15 mouse cellular contexts compared by ENCODE assay signal in genomic region chr3:137954256-137954916, GRCm38 (mm10). TPM values are rescaled to one million over a fixed set of nuclear protein-coding genes. Genes with fewer than 3 reads are reported as not detected.
DNase-seq lines count a peak whose midpoint lies in the region; ATAC-seq and TF ChIP-seq lines count a peak whose summit lies in the region.
"Had no signal": no experiment of that assay in that cellular context is flagged by ENCODE, and none has a peak within 500 bp of the region (broad histone marks: within the 10 kb centered on the region; RNA-seq: fewer than 3 reads in every experiment).

No protein-coding gene starts in this region.

- no peak for TF ChIP-seq POLR2A in bone marrow macrophage, adult 2 months (IDR thresholded peaks at IDR 0.05; ENCODE audit: borderline replicate concordance, low read depth, low read length)

- peak; percentile 85 for DNase-seq in midbrain, embryonic 11.5 days (ENCODE audit: low spot score, missing footprints)
- DNase-seq in midbrain, postnatal 0 days (ENCODE audit: low spot score) = no peak
- no peak for DNase-seq in frontal cortex, postnatal 36 days (ENCODE audit: low spot score in 2 of 2)
- no peak for DNase-seq in hindbrain, embryonic 11.5 days (ENCODE audit: low spot score)
- no peak for DNase-seq in neural tube, embryonic 10.5 days (ENCODE audit: extremely low spot score, low spot score)
- DNase-seq: adrenal gland, postnatal 14 days; cerebellum, adult 11-12 months; heart, adult 11 months; kidney, adult 8-10 months; lung, postnatal 4 days had no signal

- H3K27ac ChIP-seq in midbrain, embryonic 11.5 days (ENCODE audit: low read depth, low read length) = no peak overlapping the region
- no peak overlapping the region for H3K27ac ChIP-seq in midbrain, postnatal 0 days (ENCODE audit: low read depth, low read length)
- H3K27ac ChIP-seq in bone marrow macrophage, adult 2 months (ENCODE audit: insufficient read depth, low read depth, low read length) = peak overlapping the region; percentile 53
- H3K27ac ChIP-seq in macrophage = peak overlapping the region; percentile 85
- H3K27ac ChIP-seq in hindbrain, embryonic 11.5 days (ENCODE audit: low read depth, low read length) = no peak overlapping the region

- no peaks in the 10 kb centered on the region for H3K36me3 ChIP-seq in midbrain, embryonic 11.5 days (ENCODE audit: control insufficient read depth, insufficient read depth, low read length)
- H3K36me3 ChIP-seq in midbrain, postnatal 0 days (ENCODE audit: insufficient read depth, low read length) = no peaks in the 10 kb centered on the region
- peaks cover 18% of the 10 kb centered on the region for H3K36me3 ChIP-seq in E14TG2a.4 (ENCODE audit: insufficient read depth, low read length)
- no peaks in the 10 kb centered on the region for H3K36me3 ChIP-seq in macrophage (ENCODE audit: inconsistent target)
- no peaks in the 10 kb centered on the region for H3K36me3 ChIP-seq in hindbrain, embryonic 11.5 days (ENCODE audit: control insufficient read depth, insufficient read depth, low read length)

- H3K9me3 ChIP-seq in midbrain, embryonic 11.5 days (ENCODE audit: control insufficient read depth, low read length) = no peaks in the 10 kb centered on the region
- H3K9me3 ChIP-seq in midbrain, postnatal 0 days (ENCODE audit: low read length) = no peaks in the 10 kb centered on the region
- no peaks in the 10 kb centered on the region for H3K9me3 ChIP-seq in E14TG2a.4 (ENCODE audit: low read length)
- no peaks in the 10 kb centered on the region for H3K9me3 ChIP-seq in hindbrain, embryonic 11.5 days (ENCODE audit: control insufficient read depth, low read length)

- ATAC-seq in midbrain, embryonic 11.5 days (ENCODE audit: low FRiP score) = 0 out of 2 replicates have a peak, but pooled peaks have one; percentile 15
- no peak for ATAC-seq in midbrain, postnatal 0 days (ENCODE audit: low FRiP score)
- ATAC-seq in hindbrain, embryonic 11.5 days (ENCODE audit: low FRiP score) = no peak
- ATAC-seq: forebrain, embryonic 14.5 days had no signal

- no peak for TF ChIP-seq CTCF in midbrain, postnatal 0 days (IDR thresholded peaks at IDR 0.05)
- no peak for TF ChIP-seq CTCF in E14TG2a.4 (conservative IDR thresholded peaks at IDR 0.05; ENCODE audit: low read length)
- TF ChIP-seq CTCF in bone marrow macrophage, adult 2 months (IDR thresholded peaks at IDR 0.05; ENCODE audit: low read depth, low read length) = no peak

- no peaks in the 10 kb centered on the region for H3K27me3 ChIP-seq in midbrain, embryonic 11.5 days (ENCODE audit: control insufficient read depth, insufficient read depth, low read length)
- no peaks in the 10 kb centered on the region for H3K27me3 ChIP-seq in midbrain, postnatal 0 days (ENCODE audit: insufficient read depth, low read length)
- no peaks in the 10 kb centered on the region for H3K27me3 ChIP-seq in E14TG2a.4 (ENCODE audit: insufficient read depth, low read length)
- no peaks in the 10 kb centered on the region for H3K27me3 ChIP-seq in hindbrain, embryonic 11.5 days (ENCODE audit: control insufficient read depth, insufficient read depth, low read length)

- H3K4me3 ChIP-seq in midbrain, embryonic 11.5 days (ENCODE audit: low read depth, low read length) = no peak overlapping the region
- no peak overlapping the region for H3K4me3 ChIP-seq in midbrain, postnatal 0 days (ENCODE audit: low read depth, low read length)
- H3K4me3 ChIP-seq in E14TG2a.4 (replicated peaks; ENCODE audit: low read length) (peak overlapping the region; percentile 68), macrophage (ENCODE audit: inconsistent target) (no peak overlapping the region)
- H3K4me3 ChIP-seq in bone marrow macrophage, adult 2 months (ENCODE audit: insufficient read depth, low read length) = no peak overlapping the region
- H3K4me3 ChIP-seq in hindbrain, embryonic 11.5 days (ENCODE audit: low read depth, low read length) = no peak overlapping the region
- H3K4me3 ChIP-seq: layer of hippocampus, adult 2 months had no signal

- no peak overlapping the region for H3K9ac ChIP-seq in midbrain, embryonic 11.5 days (ENCODE audit: low read length)
- no peak overlapping the region for H3K9ac ChIP-seq in midbrain, postnatal 0 days (replicated peaks; ENCODE audit: low read length, poor library complexity, severe bottlenecking)
- H3K9ac ChIP-seq in hindbrain, embryonic 11.5 days (ENCODE audit: low read depth, low read length) = no peak overlapping the region

- 64% methylated on average over 23 of the region's 23 CpGs for WGBS in midbrain, embryonic 11.5 days
- WGBS in midbrain, postnatal 0 days = 48% methylated on average over 23 of the region's 23 CpGs
- 75% methylated on average over 23 of the region's 23 CpGs for WGBS in macrophage (ENCODE audit: missing documents)
- WGBS in hindbrain, embryonic 11.5 days = 71% methylated on average over 23 of the region's 23 CpGs

- H3K4me1 ChIP-seq in midbrain, embryonic 11.5 days (ENCODE audit: control insufficient read depth, insufficient read depth, low read length) = peaks cover 8% of the 10 kb centered on the region; the same call in 1 of the 2 replicates
- peaks cover 4% of the 10 kb centered on the region; the same call in 1 of the 2 replicates for H3K4me1 ChIP-seq in midbrain, postnatal 0 days (ENCODE audit: insufficient read depth, low read length)
- H3K4me1 ChIP-seq in E14TG2a.4 (replicated peaks; ENCODE audit: low read depth, low read length) = peaks cover 72% of the 10 kb centered on the region
- H3K4me1 ChIP-seq in bone marrow macrophage, adult 2 months (ENCODE audit: control insufficient read depth, insufficient read depth, low read length) = peaks cover 50% of the 10 kb centered on the region
- H3K4me1 ChIP-seq in hindbrain, embryonic 11.5 days (replicated peaks; ENCODE audit: control insufficient read depth, insufficient read depth, low read length) = no peaks in the 10 kb centered on the region

- no peak overlapping the region for H3K4me2 ChIP-seq in midbrain, embryonic 11.5 days
- H3K4me2 ChIP-seq in midbrain, postnatal 0 days (ENCODE audit: low read depth, low read length, poor library complexity, severe bottlenecking) = no peak overlapping the region
- H3K4me2 ChIP-seq in hindbrain, embryonic 11.5 days (replicated peaks; ENCODE audit: low read depth, low read length) = no peak overlapping the region

- no peaks in the 10 kb centered on the region for H3K79me2 ChIP-seq in macrophage (ENCODE audit: inconsistent target)

RNA-seq across cellular contexts. Expression of gene Dapp1, which starts 27.0 kb away (rescaled TPM):
- 3.2 and 3.4 TPM in 2 replicates for polyA plus RNA-seq in midbrain, embryonic 11.5 days (2014; fragmentation: Nextera tagmentation; extraction: Ambion mirVana)
- total RNA-seq in midbrain, postnatal 0 days (2014; rRNA removed) = 2.3 and 4.0 TPM in 2 replicates
- polyA plus RNA-seq in midbrain, postnatal 0 days (2015; fragmentation: Nextera tagmentation; extraction: Ambion mirVana) = 1.3 and 1.9 TPM in 2 replicates
- polyA plus RNA-seq in bone marrow macrophage, adult 2 months (2012; ENCODE audit: insufficient read depth, insufficient read length, missing spikeins) = 46.2 and 48.5 TPM in 2 replicates
- 10 to 100 TPM in 24 of 26 experiments, 1 to 10 TPM in 2; 9.6 to 52.6 (median 33.1) TPM for total RNA-seq in macrophage (2018; cell fraction: chromatin; rRNA removed)
- total RNA-seq in macrophage (2018; cell fraction: cytosol; rRNA removed) = 10 to 100 TPM in 21 of 26 experiments, 1 to 10 TPM in 5; 4.9 to 24.0 (median 13.2) TPM
- 10 to 100 TPM; 15.7 to 47.2 (median 25.4) TPM for total RNA-seq in macrophage (2018; cell fraction: nucleus; rRNA removed)
- polyA plus RNA-seq in macrophage (2018) = 10.8 to 14.3 TPM (median 10.8 TPM) in 3 replicates
- 2.6 and 3.7 TPM in 2 replicates for polyA plus RNA-seq in hindbrain, embryonic 11.5 days (2014; fragmentation: Nextera tagmentation; extraction: Ambion mirVana)

RNA-seq across cellular contexts. Expression of gene Lamtor3, which starts 36.1 kb away (rescaled TPM):
- 98.7 and 106 TPM in 2 replicates for polyA plus RNA-seq in midbrain, embryonic 11.5 days (2014; fragmentation: Nextera tagmentation; extraction: Ambion mirVana)
- total RNA-seq in midbrain, postnatal 0 days (2014; rRNA removed) = 87.1 and 97.7 TPM in 2 replicates
- polyA plus RNA-seq in midbrain, postnatal 0 days (2015; fragmentation: Nextera tagmentation; extraction: Ambion mirVana) = 113 and 122 TPM in 2 replicates
- 104 and 110 TPM in 2 replicates for polyA plus RNA-seq in bone marrow macrophage, adult 2 months (2012; ENCODE audit: insufficient read depth, insufficient read length, missing spikeins)
- 100 to 1,000 TPM in 25 of 26 experiments, 10 to 100 TPM in 1; 84.2 to 338 (median 182) TPM for total RNA-seq in macrophage (2018; cell fraction: chromatin; rRNA removed)
- total RNA-seq in macrophage (2018; cell fraction: cytosol; rRNA removed) = 100 to 1,000 TPM in 25 of 26 experiments, 10 to 100 TPM in 1; 98.0 to 162 (median 137) TPM
- 100 to 1,000 TPM in 23 of 26 experiments, 10 to 100 TPM in 3; 92.8 to 273 (median 149) TPM for total RNA-seq in macrophage (2018; cell fraction: nucleus; rRNA removed)
- 132 to 168 TPM (median 156 TPM) in 3 replicates for polyA plus RNA-seq in macrophage (2018)
- polyA plus RNA-seq in hindbrain, embryonic 11.5 days (2014; fragmentation: Nextera tagmentation; extraction: Ambion mirVana) = 96.9 and 103 TPM in 2 replicates

Comparison
In these comparisons a context has a peak if more than half of its experiments do, and no peak if none do; other contexts are left out.
1. H3K27ac ChIP-seq: peak in bone marrow macrophage, adult 2 months (single experiment) and macrophage (single experiment); none in midbrain, embryonic 11.5 days (single experiment), midbrain, postnatal 0 days (single experiment) and hindbrain, embryonic 11.5 days (single experiment).